Mouse (Mus musculus) right cerebral cortex, adult 2 months (tissue): ENCODE measurements at regions not wholly inside any gene's neighbourhood (a gene's known extent, or its start where the extent isn't known, plus 50 kb on each side); places are given as distances from the start of the nearest gene placed in this dataset.

Experiments used
- DNase-seq, 2 experiments: peaks; one replicate each; pipeline ENCODE4 v3.0.0; 2021 to 2022; ENCODE audit warnings: low spot score in 2 of 2

DNA sequence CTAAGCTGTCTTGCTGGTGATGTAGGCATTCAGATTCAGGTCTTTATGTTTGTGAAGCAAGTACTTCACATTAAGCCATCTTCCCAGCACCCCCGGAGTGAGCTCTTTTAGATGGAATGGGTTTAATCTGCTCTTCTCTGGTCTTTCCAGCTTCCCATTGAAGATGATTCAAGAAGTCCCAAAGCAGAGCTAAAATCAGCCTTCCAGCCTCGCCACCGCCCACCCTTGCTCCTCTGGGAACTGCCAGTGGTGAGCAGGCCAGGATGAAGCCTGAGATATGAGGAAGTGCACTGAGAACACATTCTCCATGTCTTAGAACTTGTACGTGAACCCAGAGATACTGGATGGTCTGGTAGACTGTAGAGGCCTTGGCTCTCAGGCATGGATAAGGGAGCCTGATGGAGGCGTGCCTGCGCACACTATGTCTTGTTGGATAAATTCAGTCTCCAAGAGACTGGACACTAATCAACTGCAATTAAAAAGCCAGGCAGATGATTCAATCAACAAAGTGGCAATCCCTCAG is 51.3 kb upstream of the Mrtfb start:
- peak in 1 of 2 experiments; percentile 48 for DNase-seq

DNA sequence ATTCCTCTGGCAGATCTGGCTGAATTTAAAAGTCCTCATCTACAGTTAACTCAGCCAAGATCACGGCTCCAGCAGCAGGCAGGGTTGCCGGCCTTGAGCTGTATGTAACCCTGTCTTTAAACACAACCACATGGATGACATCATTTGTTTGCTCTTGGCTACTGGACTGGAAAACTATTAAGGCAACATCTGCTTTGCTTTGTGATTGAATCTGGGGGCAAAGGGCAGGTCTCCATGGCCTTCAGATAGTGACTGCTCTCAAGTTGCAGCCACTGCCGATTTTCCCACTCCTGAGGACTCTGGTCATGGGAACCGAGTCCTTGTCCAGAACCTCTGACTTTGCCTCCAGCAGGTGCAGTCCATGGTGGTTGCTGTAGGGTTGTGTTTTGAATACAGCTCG is 50.4 kb upstream of the Mrtfb start:
- DNase-seq = no peak
